Mouse (Mus musculus): ENCODE data around the gene Unc93b1. TPM values are rescaled to one million over a fixed set of nuclear protein-coding genes. Genes with fewer than 3 reads are reported as not detected.

The Unc93b1 gene
- total RNA-seq (2021), result 10 to 100 TPM; 13.9 to 20.7 TPM
- long read RNA-seq, transcript Unc93b1-203 (11 exons, 2,266 nt), result major isoform, 21 of 29 reads
- long read RNA-seq, partial matches to known transcripts, result 0 of 29 reads
- long read RNA-seq, other reads (novel, unspliced or antisense), result 6 of 29 reads

- peak in 1 of 2 experiments; percentile 44 for DNase-seq (ENCODE audit: low spot score in 2 of 2)
These were observed at the start of gene Unc93b1 for GRCm38 (mm10) chr19:3935032-3935895. Gene Unc93b1 (plus strand): TSS chr19:3935186.

GRCm38 (mm10) chr19:3889096-3889495 lies 45.9 kb upstream of the Unc93b1 start:
- no peak for DNase-seq (ENCODE audit: low spot score in 2 of 2)

DNA sequence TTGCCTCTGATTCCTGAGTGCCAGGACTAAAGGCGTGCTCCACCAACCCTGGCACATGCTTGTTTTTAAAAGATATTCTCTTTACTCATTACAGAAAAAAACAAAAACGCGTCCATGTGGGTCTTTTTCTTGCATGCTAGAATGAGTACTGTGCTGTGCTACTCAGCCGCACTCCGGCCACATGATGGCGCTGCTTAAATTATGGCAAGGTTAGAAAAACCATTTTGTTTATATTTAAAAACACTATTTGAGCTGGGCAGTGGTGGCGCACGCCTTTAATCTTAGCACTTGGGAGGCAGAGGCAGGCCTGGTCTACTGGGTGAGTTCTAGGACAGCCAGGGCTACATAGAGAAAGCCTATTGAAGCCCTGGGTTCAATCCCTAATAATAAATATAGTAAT lies 44.8 kb upstream of the Unc93b1 start:
- no peak for DNase-seq (ENCODE audit: low spot score in 2 of 2)

GRCm38 (mm10) chr19:3893545-3894116 lies 41.4 kb upstream of the Unc93b1 start:
- DNase-seq (ENCODE audit: low spot score in 2 of 2), result no peak

- DNase-seq (ENCODE audit: low spot score in 2 of 2), result no peak
These were observed 40.7 kb upstream of the Unc93b1 start for GRCm38 (mm10) chr19:3894294-3894693.

DNA sequence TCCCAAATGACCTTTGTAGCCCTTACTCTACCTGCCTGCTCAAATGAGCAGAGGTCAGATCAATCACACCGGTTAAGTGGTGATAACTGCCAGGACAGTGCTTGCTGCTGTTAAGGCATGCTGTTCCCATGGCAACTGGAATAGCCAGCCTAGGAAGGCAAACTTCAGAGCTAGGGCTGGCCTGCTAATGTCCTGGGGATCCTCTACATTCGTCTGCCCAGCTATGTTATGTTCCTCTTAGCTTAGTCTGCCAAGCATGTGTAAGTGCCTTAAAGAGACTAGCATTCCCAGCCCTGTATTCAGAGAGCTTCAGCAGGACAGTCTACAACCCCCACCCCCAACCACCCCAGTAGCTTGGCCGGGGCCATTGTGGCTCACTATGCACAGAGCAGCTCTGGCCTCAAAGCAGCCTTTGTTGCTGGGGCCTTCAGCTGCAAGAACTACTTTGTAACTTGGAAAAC lies 39.8 kb upstream of the Unc93b1 start:
- DNase-seq (ENCODE audit: low spot score in 2 of 2), result no peak

GRCm38 (mm10) chr19:3896208-3896607 lies 38.8 kb upstream of the Unc93b1 start:
- no peak for DNase-seq (ENCODE audit: low spot score in 2 of 2)

DNA sequence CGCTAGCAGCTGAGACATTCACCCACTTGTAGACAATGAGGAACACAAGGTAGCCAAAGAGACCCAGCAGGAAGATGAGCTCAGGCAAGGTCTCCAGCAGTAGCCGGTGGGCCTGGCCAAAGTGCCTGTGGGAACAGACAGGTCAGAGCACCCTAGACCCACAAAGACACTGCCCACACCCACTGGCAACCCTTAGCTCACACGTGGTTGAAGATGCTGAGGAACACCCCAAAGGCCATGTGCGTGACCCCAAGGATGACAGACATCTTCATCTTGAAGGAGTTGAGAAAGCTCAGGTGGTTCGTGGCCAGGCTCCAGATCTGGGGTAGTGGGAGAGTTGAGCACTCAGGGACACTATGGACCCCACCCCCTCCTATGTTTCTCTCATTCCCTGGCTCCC lies 37.4 kb upstream of the Unc93b1 start:
- no peak for DNase-seq (ENCODE audit: low spot score in 2 of 2)

DNA sequence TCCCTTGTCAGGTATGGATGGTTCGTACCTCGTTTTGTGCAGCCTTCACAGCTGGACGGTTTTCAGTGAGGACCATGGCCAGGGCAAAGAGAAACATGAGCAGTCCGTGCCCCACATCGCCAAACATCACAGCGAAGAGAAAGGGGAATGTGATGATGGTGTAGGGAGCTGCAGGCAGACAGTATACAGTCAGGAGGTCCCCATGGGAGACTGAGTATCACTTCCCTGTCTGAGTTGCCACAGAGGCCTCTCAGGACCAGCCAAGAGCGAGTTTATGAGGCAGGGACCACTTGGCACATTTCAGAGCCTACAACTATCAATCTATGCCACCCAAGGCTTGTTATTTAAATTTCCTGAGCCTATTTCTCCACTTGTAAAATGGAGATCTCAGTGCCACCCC lies 36.0 kb upstream of the Unc93b1 start:
- no peak for DNase-seq (ENCODE audit: low spot score in 2 of 2)

GRCm38 (mm10) chr19:3899618-3900017 lies 35.4 kb upstream of the Unc93b1 start:
- no peak for DNase-seq (ENCODE audit: low spot score in 2 of 2)

DNA sequence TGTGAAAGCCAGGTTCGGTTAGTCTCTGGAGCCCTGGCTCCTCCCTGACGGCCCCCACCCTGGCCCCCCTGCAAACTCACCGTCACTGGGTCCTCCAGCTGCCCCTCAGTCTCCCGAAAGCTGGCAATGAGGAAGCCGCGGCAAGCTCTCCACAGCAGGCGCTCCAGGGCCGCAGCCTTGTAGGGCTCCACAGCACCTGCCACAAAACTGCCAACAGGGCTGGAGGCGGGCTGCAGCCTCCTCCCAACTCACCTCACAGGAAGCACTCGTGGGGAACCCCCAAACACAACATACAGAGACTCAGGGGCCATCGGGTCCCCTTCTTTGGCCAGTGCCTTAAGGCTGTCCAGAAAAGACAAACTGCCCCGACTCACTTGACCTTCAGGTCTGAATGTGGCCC lies 32.0 kb upstream of the Unc93b1 start:
- DNase-seq (ENCODE audit: low spot score in 2 of 2), result no peak

GRCm38 (mm10) chr19:3903648-3904362 lies 31.2 kb upstream of the Unc93b1 start:
- DNase-seq (ENCODE audit: low spot score in 2 of 2), result no peak

- no peak for DNase-seq (ENCODE audit: low spot score in 2 of 2)
These were observed 30.7 kb upstream of the Unc93b1 start for GRCm38 (mm10) chr19:3904363-3904675.

DNA sequence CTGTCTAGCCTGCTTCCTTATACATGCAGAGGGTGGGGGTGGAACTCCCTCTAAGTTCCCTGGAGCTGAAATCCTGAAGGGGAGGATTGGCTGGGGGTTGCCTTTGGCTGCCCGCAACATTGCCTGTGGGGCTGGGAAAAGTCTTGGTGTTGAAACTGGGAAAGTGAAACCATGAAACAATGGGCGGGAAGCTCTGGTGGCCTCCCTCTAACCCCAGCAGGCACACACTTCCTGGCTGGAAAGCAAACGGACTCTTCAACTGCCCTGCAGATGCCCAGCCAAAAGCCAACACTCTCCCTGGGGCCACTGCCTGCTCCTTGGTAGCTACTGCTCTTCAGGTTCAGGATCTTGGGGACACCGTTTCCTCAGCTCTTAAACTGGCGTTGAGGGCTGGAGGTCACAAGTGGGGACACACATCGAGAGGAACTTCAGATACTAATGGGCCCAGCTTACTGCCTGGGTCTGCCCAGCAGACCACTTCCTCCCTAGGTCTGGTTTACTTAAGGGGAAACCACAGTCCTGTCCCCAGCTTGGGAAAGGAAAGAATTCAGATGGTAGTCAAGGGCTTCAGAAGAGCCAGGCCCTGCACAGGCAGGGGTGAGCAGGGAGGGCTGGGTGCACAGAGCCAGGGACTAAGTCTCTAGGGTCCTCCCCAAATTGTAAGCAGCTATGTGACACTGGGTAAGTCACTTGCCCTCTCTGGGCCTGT lies 29.6 kb upstream of the Unc93b1 start:
- no peak for DNase-seq (ENCODE audit: low spot score in 2 of 2)

GRCm38 (mm10) chr19:3906326-3906725 lies 28.7 kb upstream of the Unc93b1 start:
- no peak for DNase-seq (ENCODE audit: low spot score in 2 of 2)

- peak; percentile 54 to 73 for DNase-seq (ENCODE audit: low spot score in 2 of 2)
These were observed 27.9 kb upstream of the Unc93b1 start, which contains the start of gene Tcirg1 for GRCm38 (mm10) chr19:3906795-3907786. Gene Tcirg1 (minus strand): TSS chr19:3907133.

DNA sequence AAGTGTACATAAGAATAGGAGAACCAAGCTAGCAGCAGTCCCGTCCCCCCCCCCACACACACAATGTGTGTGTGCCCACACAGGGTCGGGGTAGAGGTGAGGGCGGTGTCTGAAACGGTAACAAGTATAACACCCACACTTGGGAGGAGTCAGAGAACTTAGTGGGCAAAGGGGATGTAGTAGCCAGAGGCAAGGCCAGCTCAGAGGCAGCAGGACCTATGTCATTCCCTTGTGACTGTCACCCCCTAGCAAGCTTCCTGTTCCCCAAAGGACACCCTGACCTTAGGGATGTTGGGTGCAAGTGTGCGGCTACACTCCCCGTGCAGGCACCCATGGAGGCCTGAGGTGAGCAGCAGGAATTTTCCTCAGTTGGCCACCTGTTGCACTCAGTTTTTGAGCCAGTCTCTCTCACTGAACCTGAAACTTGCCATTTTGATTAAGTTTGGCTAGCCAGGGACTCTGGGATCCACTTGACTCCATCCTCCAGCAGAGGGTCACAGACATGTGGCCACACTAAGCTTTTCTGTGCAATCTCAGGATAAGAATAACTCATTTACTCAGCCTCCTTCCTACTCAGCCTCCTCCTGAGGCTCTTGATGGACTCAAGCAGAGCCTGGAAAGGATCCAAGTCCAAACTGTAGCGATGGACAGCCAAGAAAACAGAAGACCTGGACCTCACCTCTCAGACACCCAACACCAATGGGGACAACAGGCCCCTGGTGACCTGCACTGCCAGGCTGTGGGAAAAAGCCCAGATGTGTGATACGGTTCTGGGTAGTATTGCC lies 26.9 kb upstream of the Unc93b1 start:
- no peak for DNase-seq (ENCODE audit: low spot score in 2 of 2)

DNA sequence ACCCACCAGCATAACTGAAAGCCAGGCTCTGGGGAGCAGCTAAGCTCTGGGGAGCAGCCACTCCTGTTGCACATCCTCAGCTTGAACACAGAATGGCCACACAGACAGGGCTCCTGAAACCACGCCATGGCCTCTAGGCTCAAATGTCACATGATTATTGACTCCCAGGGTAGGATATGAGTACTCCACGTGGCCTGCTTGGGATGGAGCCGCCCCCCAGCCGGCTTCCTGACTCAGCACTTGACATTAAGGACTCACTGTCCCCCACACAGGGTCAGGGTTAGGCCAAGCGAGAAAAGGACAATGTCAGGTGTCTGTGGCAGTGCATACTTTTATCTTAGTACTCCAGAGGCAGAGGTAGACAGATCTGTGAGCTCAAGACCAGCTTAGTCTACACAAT lies 24.8 kb upstream of the Unc93b1 start:
- no peak for DNase-seq (ENCODE audit: low spot score in 2 of 2)

All from layer of hippocampus, postnatal 10 days (tissue).